Mouse (Mus musculus) large intestine, adult 2 months (tissue): ENCODE measurements around the gene Zkscan8. TPM values are rescaled to one million over a fixed set of nuclear protein-coding genes. Genes with fewer than 3 reads are reported as not detected.
"Not testable (repeated sequence)": the region's sequence is repeated elsewhere in the genome, so short reads cannot be mapped to it uniquely, and the experiment has no call there.

ENCODE experiments used
- DNase-seq: peaks from one replicate; pipeline ENCODE4 v3.0.0-alpha.2; 2012; ENCODE audit warnings: low read depth, low spot score
- WGBS: fragments of 180-500 bp; shearing (Covaris S2); methylation state at CpG from one replicate; pipeline ENCODE4 v1.1.7; 2018; 5-methylcytosine and 5-hydroxymethylcytosine counted together
- polyA plus RNA-seq: library from polyadenylated mRNA; depleted of rRNA; stranded (reverse); fragments of >200 nt; gene quantifications from 2 replicates; pipeline ENCODE4 v1.2.3, GENCODE M21; 2012; rRNA removed

Gene Zkscan8
- 1.7 and 2.7 TPM in 2 replicates for polyA plus RNA-seq

DNA sequence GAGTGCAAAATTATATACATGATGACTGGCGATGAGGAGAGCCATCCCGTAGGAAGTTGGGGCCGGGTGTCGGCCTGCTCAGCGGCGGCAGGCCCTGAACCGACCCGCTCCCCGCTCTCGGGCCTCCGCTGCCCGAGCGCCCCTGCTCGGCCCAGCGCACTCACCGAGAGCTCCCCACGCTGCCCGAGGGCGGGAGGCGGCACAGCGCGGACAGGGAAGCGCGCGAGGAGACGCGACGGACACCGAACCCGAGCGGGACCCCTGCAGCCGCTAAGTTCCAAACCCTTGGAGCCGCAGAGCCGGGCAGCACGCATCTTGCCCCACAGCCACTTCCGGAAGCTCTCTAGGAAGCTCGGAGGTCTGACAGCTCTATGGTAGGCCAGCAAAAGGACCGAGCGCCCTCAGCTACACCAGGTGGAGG lies at the start of gene Zkscan8:
TSS of gene Zkscan8 (minus strand) at position 340 of the 421 bp plus-strand sequence.
- WGBS = under 1% methylated on average over 39 of the region's 39 CpGs
- DNase-seq = peak; percentile 68

DNA sequence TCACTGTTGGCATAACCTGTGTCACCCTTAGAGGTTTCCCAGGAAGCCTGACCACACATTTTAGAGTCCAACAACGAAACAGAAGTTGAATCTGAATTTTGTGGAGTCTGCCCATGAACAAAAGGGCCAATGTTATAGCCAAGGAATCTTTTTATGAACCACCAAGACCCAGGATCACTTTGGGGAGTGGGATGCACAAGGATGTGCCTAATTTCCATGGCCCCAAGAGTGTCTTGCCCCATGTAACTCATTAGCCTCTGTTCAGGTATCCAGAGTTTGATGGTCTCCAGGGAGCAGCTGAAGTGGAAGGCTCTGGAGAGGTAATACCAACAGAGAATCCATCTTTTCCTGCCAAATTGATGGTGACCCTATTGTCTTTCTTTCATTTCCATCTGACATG lies 28.9 kb upstream of the Zkscan8 start, which contains the start of gene Olfr1535:
TSS of gene Olfr1535 (minus strand) at position 101 of the 400 bp plus-strand sequence.
- WGBS = 36% methylated on average over 1 of the region's 1 CpGs
- no peak for DNase-seq

- 16% methylated on average over 3 of the region's 3 CpGs for WGBS
- no peak for DNase-seq
These were observed 19.6 kb upstream of the Zkscan8 start for GRCm38 (mm10) chr13:21550416-21551110.

DNA sequence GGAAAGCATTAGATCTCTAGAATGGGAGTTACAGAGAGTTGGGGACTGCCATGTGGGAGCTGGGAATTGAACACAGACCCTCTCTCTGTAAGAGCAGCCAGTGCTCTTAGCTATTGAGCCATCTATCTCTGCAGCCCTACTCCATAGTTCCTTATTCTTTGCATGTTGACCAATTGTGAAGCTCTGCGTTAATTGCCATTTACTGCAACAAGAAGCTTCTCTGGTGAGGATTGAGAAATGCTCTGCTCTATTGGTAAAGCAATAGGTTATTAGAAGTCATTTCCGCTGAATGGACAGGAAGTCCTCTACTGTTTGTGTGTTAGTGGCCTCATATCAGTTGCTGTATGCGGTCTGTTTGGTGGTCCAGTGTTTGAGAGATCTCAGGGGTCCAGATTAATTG lies 18.6 kb upstream of the Zkscan8 start:
- 91% methylated on average over 3 of the region's 3 CpGs for WGBS
- no peak for DNase-seq

- WGBS = 71% methylated on average over 1 of the region's 1 CpGs
These were observed 11.8 kb upstream of the Zkscan8 start, which contains the start of gene Olfr1366 for GRCm38 (mm10) chr13:21542708-21543107. Gene Olfr1366, minus strand, starts transcription at chr13:21542808.

GRCm38 (mm10) chr13:21530136-21530535 lies 784 bp downstream of the Zkscan8 start:
- WGBS = 45% methylated on average over 7 of the region's 7 CpGs
- DNase-seq = no peak

More at GRCm38 (mm10) chr13:21542708-21543107, 11.8 kb upstream of the Zkscan8 start, which contains the start of gene Olfr1366:
- DNase-seq = no peak

DNA sequence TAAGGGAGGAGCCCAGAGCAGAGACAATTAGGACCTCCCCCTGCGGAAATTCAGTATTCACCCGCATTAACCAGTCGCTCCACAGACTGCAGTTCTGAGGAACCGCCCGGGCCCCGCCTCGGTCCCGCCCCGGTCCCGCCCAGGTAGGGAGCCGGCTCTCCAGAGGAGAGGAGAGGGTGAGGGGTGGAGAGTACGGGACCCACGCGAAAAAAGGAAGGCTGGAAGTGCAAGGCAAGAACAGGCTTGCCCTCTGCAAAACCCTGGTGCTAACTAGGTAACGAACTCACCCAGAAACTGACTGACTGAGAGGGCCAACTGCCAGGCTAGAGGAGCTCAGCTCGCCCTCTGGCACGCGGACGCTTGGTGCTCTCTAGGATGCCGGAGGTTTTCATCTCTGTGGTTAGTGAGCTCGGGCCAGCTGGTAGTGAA lies 24.7 kb downstream of the Zkscan8 start:
- WGBS = under 1% methylated on average over 21 of the region's 21 CpGs
- peak; percentile 75 for DNase-seq

GRCm38 (mm10) chr13:21502296-21502695 lies 28.6 kb downstream of the Zkscan8 start:
- DNase-seq = no peak

DNA sequence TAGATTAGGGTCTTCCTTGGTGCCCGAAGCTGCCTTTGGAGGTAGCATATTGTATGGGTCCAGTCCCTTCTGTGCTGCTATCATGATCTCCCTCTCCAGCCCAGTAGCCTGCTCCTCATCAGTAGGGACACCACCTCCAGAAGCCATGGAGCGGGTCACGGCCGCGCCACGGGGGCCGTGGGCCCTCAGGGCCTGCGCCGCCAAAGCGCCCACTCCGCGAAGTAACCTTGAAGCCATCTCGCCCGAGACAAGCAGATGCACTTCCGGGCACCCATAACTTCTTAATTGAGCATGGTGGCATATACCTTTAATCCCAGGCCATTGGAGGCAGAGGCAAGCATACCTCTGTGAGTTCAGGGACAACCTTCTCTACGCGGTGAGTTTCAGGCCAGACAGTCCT lies 29.7 kb downstream of the Zkscan8 start, which contains the start of gene Gm11273:
TSS of gene Gm11273 (minus strand) at position 237 of the 400 bp plus-strand sequence.
- not testable (repeated sequence) for DNase-seq
- 93% methylated on average over 17 of the region's 17 CpGs for WGBS

More at GRCm38 (mm10) chr13:21502296-21502695, 28.6 kb downstream of the Zkscan8 start:
- WGBS = 88% methylated on average over 5 of the region's 5 CpGs

DNA sequence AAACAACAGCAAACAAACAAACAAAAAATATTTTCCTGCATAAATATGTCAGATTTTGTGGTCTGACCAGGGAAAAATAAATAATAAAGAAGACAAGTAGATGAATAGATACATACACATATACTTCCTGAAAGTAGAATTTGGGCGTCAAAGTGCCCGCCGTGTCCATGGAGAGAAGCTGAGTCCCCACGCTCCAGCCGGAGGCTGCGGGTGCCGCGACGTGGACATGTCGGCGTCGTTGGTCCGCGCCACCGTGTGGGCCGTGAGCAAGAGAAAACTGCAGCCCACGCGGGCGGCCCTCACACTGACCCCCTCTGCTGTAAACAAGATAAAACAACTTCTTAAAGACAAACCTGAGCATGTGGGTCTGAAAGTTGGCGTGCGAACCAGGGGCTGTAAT lies 35.8 kb downstream of the Zkscan8 start, which contains the start of gene AK157302:
TSS of gene AK157302 (plus strand) at position 144 of the 400 bp plus-strand sequence.
- 94% methylated on average over 21 of the region's 21 CpGs for WGBS
- DNase-seq = no peak

- 70% methylated on average over 5 of the region's 5 CpGs for WGBS
- DNase-seq = no peak
These were observed 38.1 kb downstream of the Zkscan8 start for GRCm38 (mm10) chr13:21492847-21493246.

DNA sequence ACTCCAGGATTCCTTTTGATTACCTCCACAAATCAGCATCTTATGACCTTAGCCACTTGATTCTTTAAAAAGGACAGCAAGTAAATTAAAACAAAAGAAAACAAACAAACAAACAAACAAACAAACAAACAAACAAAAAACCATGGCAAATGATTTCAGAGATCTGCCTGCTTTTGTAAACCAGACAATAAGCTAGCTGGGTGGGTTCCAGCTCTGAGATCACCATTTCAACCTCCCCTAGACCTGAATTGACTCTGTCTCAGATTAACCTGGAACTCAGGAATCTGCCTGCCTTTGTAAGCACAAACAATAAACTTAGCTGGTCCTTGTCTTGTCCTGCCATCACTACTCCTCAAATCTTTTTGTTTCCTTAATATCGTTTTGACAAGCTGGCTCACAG lies 44.0 kb downstream of the Zkscan8 start:
- no peak for DNase-seq
- WGBS = 89% methylated on average over 1 of the region's 1 CpGs

GRCm38 (mm10) chr13:21478759-21479670 lies 51.9 kb downstream of the Zkscan8 start, which contains the start of the genes Zkscan4 and Gm10065:
Gene Zkscan4, plus strand, starts transcription at chr13:21478907.
Gene Gm10065, minus strand, starts transcription at chr13:21479441.
- 2% methylated on average over 31 of the region's 31 CpGs for WGBS
- DNase-seq = not testable (repeated sequence)

GRCm38 (mm10) chr13:21472427-21472826 lies 58.5 kb downstream of the Zkscan8 start:
- no peak for DNase-seq
- WGBS = 56% methylated on average over 4 of the region's 4 CpGs

DNA sequence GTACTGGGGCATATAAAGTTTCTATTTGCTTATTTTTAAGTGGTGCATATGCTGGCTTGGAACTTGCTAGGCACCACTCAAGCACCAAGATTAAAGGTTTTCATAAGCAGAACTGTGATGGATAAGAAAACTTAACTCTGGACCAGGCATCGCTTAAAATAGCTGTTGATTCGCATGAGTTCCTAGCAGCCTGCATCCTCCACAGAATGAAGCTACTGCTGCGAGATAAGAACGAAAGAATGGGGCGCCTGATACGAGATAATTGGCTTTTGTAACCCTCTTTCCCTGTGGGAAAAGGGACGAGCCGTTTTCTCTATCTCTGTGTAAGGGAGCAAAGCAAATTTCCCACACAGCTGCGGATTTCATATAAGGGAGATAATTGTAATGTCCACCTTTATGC lies 61.8 kb downstream of the Zkscan8 start:
- WGBS = 62% methylated on average over 9 of the region's 9 CpGs

DNA sequence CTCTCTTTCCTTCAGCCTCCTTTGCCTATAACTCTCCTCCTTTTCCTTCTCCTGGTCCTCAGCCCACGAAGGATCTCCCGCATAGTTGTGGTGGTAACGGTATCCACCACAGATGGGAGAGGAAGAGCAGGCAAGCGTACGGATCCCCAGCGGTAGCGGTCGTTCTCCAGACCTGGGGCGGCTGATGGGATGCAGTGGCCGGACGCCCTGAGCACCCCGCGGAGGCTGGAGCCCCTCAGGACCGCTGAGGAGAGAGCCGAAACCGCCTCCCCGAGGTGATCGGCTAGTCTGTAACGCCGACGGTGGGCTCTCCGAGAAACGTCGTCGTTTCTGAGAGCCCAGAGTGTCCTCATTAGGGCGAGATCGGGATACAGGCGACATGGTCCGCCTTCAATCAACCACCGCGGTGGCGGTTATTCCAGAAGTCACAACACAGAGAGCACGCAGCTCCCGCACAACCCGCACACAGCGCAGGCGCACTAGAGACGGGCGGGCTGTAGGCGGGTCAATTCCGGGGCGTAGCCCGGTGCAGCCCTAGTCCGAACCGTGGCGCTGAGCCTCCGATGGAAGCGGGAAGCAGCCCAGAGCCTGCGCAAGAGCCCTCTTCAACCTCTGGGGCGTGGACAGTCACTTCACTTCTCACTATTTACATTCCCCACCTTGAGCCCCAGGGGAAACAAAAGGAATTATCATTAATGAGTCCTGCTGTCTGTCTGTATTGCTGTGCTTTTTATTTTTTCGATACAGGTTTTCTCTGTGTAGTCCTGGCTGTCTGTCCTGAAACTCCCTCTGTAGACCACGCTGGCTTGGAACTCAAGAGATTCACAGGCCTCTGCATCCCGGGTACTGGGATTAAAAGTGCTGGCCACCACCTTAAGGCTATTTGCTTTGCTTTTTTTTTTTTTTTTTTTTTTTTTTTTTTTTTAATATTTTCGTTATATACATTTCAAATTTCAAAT lies 62.6 kb downstream of the Zkscan8 start, which contains the start of gene Nkapl:
TSS of gene Nkapl (minus strand) at position 449 of the 959 bp plus-strand sequence.
- WGBS = 1% methylated on average over 54 of the region's 54 CpGs
- peak; percentile 59 for DNase-seq

More for the DNA sequence above, 61.8 kb downstream of the Zkscan8 start:
- no peak for DNase-seq

GRCm38 (mm10) chr13:21467336-21467735 lies 63.6 kb downstream of the Zkscan8 start:
- no peak for DNase-seq
- WGBS = 91% methylated on average over 10 of the region's 10 CpGs
